Mouse (Mus musculus): Measurements from ENCODE around the gene Tarbp1.

The Tarbp1 gene

GRCm38 (mm10) chr8:126474299-126475187 is at the start of gene Tarbp1:
TSS of gene Tarbp1 (minus strand) at chr8:126475065.
- peak; percentile 94 for DNase-seq (ENCODE audit: inconsistent ontology term)

- peak; percentile 93 for DNase-seq (ENCODE audit: inconsistent ontology term)
These were observed 49.5 kb upstream of the Tarbp1 start for GRCm38 (mm10) chr8:126524233-126524985.

DNA sequence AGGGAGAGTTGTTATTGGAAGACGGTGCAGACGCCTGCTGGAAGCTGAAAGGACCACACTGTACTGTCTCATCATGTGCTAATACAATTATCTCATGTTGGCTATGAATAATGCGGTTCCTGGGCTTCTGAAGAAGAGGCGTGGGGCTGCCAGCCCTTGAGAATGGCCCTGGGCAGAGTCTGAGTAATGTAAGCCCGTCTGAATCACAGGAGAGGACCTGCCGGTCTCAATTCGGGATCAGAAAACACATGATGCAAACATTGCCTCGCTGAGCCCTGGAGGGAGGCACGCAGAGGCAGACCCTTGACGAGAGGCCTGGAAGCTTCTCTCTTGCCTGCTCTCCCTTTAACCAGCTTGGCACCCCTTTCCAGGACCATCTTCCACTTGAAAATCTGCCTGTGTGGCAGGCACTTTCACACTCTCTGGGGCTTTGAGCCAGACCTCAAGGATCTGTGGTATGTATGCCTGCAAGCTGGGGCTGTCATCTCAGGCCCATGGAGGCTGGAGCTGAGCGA is 48.3 kb upstream of the Tarbp1 start:
- DNase-seq (ENCODE audit: inconsistent ontology term) = peak; percentile 92

DNA sequence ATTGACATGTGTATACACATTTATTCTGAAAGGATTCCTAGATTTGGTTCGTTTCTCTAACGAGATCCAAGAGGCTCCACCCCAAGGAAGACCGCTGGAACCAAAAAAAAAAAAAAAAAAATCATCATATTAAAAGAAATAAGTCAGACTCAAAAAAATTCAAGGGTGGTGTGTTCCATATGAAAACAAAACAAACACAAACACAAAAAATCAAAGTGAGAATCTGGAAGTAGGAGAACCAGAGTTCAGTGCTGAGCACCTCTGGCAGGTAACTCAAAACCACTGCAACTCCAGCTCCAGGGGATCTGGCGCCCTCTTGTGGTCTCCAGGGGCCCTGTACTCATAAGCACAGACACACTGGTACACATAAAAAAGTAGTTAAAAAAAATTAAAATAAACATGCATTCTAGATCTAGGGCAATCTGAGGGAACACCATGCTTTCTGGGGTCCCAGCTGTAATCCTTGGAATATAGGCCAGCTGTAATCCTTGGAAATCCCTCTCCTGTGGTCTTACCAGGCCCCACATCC is 44.6 kb upstream of the Tarbp1 start:
- DNase-seq (ENCODE audit: inconsistent ontology term) = no peak

- peak; percentile 93 for DNase-seq (ENCODE audit: inconsistent ontology term)
These were observed 42.0 kb upstream of the Tarbp1 start for GRCm38 (mm10) chr8:126516620-126517577.

- no peak for DNase-seq (ENCODE audit: inconsistent ontology term)
These were observed 39.4 kb upstream of the Tarbp1 start for GRCm38 (mm10) chr8:126514011-126514964.

GRCm38 (mm10) chr8:126510866-126511265 is 36.0 kb upstream of the Tarbp1 start:
- DNase-seq (ENCODE audit: inconsistent ontology term) = no peak

DNA sequence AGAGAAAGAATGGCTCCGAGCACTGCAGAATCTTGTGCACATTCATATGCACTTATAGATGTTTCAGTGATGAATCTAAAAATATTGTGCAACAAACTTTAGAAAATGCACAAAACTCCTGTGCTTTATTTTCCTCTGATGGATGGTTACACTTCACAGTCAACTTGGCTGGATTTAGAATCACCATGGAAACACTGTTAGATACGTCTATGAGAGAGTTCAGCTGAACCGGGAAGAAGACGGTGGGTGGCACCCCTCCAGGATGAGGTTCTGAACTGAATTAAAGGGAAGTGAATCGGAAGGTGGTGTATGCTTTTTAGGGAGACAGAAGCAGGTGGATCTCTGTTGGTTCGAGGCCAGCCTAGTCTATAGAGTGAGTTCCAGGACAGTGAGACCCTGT is 34.8 kb upstream of the Tarbp1 start:
- no peak for DNase-seq (ENCODE audit: inconsistent ontology term)

GRCm38 (mm10) chr8:126508871-126509586 is 34.2 kb upstream of the Tarbp1 start:
- no peak for DNase-seq (ENCODE audit: inconsistent ontology term)

- DNase-seq (ENCODE audit: inconsistent ontology term) = no peak
These were observed 33.4 kb upstream of the Tarbp1 start for GRCm38 (mm10) chr8:126508221-126508620.

- no peak for DNase-seq (ENCODE audit: inconsistent ontology term)
These were observed 29.8 kb upstream of the Tarbp1 start for GRCm38 (mm10) chr8:126504492-126505182.

DNA sequence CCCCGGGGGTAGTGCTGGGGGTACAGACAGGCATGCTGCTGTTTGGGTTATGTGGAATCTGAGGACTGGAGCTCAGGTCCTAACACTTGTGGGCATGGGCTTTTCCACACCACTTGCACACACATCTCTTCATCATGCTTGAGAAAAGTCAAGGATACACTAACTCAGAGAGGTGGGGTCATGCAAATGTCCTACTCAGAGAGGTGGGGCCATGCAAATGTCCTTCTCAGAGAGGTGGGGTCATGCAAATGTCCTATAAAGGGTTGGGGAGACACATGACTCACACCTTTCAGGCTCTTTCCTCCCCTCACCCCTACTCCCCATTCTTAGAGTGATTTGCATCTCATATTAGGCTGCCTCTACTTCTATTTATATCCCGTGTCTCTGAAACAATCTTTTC is 27.9 kb upstream of the Tarbp1 start:
- DNase-seq (ENCODE audit: inconsistent ontology term) = no peak

DNA sequence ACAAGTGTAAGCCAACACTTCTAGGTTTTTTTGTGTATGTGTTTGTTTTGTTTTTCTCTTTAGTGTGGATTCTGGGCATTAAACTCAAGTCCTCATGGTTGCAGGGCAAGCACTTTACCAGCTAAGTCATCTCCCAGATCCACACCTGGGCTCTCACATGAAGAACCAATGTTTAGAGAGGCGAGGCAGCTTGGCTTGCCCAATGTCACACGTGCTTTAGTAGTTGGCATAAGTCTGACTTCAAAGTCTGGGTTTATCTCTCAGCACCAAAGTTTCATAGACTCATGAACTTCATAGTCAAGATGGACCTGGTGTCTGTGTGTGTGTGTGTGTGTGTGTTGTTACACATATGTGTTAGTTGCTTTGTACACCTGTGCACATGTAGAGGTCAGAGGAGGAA is 24.5 kb upstream of the Tarbp1 start:
- no peak for DNase-seq (ENCODE audit: inconsistent ontology term)

DNA sequence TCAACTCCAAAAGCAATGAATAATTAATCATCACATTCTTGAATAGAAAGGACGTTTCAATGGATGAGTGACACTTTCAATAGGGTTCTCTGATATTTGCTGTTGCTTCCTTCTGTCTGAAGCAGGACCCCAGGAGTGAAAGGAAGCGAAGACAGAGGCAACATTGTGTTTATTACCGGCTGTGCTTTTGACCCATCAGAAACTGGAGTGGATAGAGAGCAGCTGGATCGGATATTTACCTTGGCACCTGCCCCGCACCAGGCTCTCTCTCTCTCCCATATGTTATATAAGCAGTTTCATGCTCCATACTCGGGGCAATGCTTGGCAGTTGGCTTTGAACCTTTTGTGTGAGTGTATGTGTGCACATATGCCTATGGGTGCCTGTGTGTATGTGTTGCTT is 23.6 kb upstream of the Tarbp1 start:
- no peak for DNase-seq (ENCODE audit: inconsistent ontology term)

- DNase-seq (ENCODE audit: inconsistent ontology term) = peak; percentile 93
These were observed 22.9 kb upstream of the Tarbp1 start for GRCm38 (mm10) chr8:126497541-126498428.

DNA sequence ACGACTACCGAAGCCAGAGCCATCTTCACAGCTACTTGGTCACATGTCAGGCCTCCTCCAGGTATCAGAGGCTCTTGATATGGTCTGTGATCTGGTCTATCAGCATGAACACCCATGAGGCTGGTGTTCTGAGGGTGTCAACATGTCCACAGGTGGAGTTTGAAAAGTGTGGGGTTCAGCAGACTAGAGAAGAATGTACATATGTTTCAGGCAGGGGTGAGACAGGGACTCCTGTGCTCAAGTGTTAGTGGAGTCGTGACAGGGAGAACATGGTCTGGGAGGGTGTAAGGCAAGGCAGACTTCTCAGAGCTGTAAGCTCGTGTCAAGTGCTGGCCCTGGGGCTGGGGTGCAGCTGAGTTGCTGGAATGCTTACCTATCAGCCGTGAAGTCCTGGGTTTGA is 22.1 kb upstream of the Tarbp1 start:
- DNase-seq (ENCODE audit: inconsistent ontology term) = no peak

GRCm38 (mm10) chr8:126495461-126495860 is 20.6 kb upstream of the Tarbp1 start:
- DNase-seq (ENCODE audit: inconsistent ontology term) = no peak
